Mouse (Mus musculus) liver, embryonic 14.5 days (tissue): ENCODE results near the gene Abca7. TPM values are rescaled to one million over a fixed set of nuclear protein-coding genes. Genes with fewer than 3 reads are reported as not detected.
A peak's percentile ranks its signal among the peaks of the same experiment; 100 is the strongest.

Experiments
- ATAC-seq: fragments of 200-750 bp; cut with Nextera tagmentation; 2 replicates; pipeline ENCODE4 v1.8.0; 2017; ENCODE audit warnings: moderate number of reproducible peaks, mild to moderate bottlenecking, moderate library complexity; ENCODE audit not compliant: insufficient read depth
- DNase-seq, 3 experiments: peaks; one replicate each; pipeline ENCODE4 v3.0.0-alpha.2; 2012 to 2013; ENCODE audit warnings: low read depth in 3 of 3, low spot score in 3 of 3
- H3K27ac ChIP-seq: fragments of 300-500 bp; sonication (generic); 2 replicates; pipeline ENCODE4 v1.5.1; 2014; ENCODE audit warnings: moderate library complexity, mild to moderate bottlenecking, control low read depth, inconsistent platforms
- H3K27me3 ChIP-seq: fragments of 300-500 bp; sonication (generic); 2 replicates; pipeline ENCODE4 v1.6.1; 2014; ENCODE audit warnings: mild to moderate bottlenecking, low read length, moderate library complexity; ENCODE audit not compliant: control insufficient read depth, insufficient read depth
- H3K36me3 ChIP-seq: fragments of 300-500 bp; sonication (generic); replicated peaks from 2 replicates; pipeline ENCODE4 v1.6.1; 2014; ENCODE audit warnings: low read depth; ENCODE audit not compliant: control insufficient read depth, insufficient read depth
- H3K4me1 ChIP-seq, 2 experiments: fragments of 200-500 bp in 1 of 2; fragments of 300-500 bp in 1 of 2; sonication (generic) in 1 of 2; replicated peaks; 2 replicates each; pipeline ENCODE4 v1.6.1; 2012 to 2014; ENCODE audit warnings: antibody characterized with exemption in 1 of 2, inconsistent platforms in 1 of 2, low read length in 1 of 2; ENCODE audit not compliant: control insufficient read depth in 2 of 2, insufficient read depth in 2 of 2
- H3K4me2 ChIP-seq: fragments of 300-500 bp; sonication (generic); 2 replicates; pipeline ENCODE4 v1.6.1; 2014; ENCODE audit warnings: low read depth, mild to moderate bottlenecking, control low read depth, moderate library complexity
- H3K4me3 ChIP-seq, 2 experiments: fragments of 200-500 bp in 1 of 2; fragments of 300-500 bp in 1 of 2; sonication (generic) in 1 of 2; 2 replicates each; pipeline ENCODE4 v1.5.1; 2012 to 2014; ENCODE audit warnings: low read depth in 2 of 2, low read length in 2 of 2, mild to moderate bottlenecking in 2 of 2, control low read depth in 1 of 2, inconsistent platforms in 1 of 2, moderate library complexity in 1 of 2; ENCODE audit not compliant: insufficient read depth in 1 of 2
- H3K9ac ChIP-seq: fragments of 300-500 bp; sonication (generic); replicated peaks from 2 replicates; pipeline ENCODE4 v1.6.1; 2014; ENCODE audit warnings: mild to moderate bottlenecking, control low read depth, moderate library complexity
- H3K9me3 ChIP-seq: fragments of 300-500 bp; sonication (generic); 2 replicates; pipeline ENCODE4 v1.6.1; 2016; ENCODE audit warnings: low read length, mixed read lengths; ENCODE audit not compliant: control insufficient read depth
- CTCF ChIP-seq: IDR thresholded peaks from 2 replicates; pipeline ENCODE4 v1.5.1; 2016; ENCODE audit warnings: antibody characterized with exemption, low read depth, control low read depth
- EP300 ChIP-seq: IDR thresholded peaks from 2 replicates; pipeline ENCODE4 v1.6.1; 2016; ENCODE audit warnings: antibody characterized with exemption, low read depth
- WGBS: fragments of 180-500 bp; shearing (Covaris S2); extraction: QIAGEN DNeasy Blood & Tissue Kit; methylation state at CpG from one replicate; pipeline ENCODE4 v1.1.7; 2014; ENCODE audit not compliant: insufficient replicate concordance; 5-methylcytosine and 5-hydroxymethylcytosine counted together
- polyA plus RNA-seq, 2 experiments: library from polyadenylated mRNA; depleted of rRNA in 1 of 2; stranded (reverse) in 1 of 2; unstranded in 1 of 2; fragments of >200 nt; fragmentation: Nextera tagmentation in 1 of 2; extraction: Ambion mirVana in 1 of 2; gene quantifications; 2 replicates each; pipeline versions ENCODE4 v1.2.1 to v1.2.3; 2012 to 2014

The Abca7 gene
- polyA plus RNA-seq, 2 experiments: 4.9 to 11.2 TPM

GRCm38 (mm10) chr10:79984871-79985270, 11.4 kb upstream of the Abca7 start:
- peak; percentile 84 for ATAC-seq
- H3K9ac ChIP-seq: peak overlapping the region; percentile 96
- H3K9me3 ChIP-seq: no peaks in the 10 kb centered on the region
- under 1% methylated on average over 22 of the region's 22 CpGs for WGBS
- peak overlapping the region; percentile 97 for H3K4me2 ChIP-seq
- H3K4me3 ChIP-seq: peak overlapping the region; percentile 92 to 97
- TF ChIP-seq CTCF: no peak; the same call in 1 of the 2 replicates
- no peak for TF ChIP-seq EP300
- peak overlapping the region; percentile 97 for H3K27ac ChIP-seq
- no peaks in the 10 kb centered on the region for H3K36me3 ChIP-seq
- peaks cover 31 to 42% of the 10 kb centered on the region in 2 experiments for H3K4me1 ChIP-seq
- DNase-seq: peak; percentile 98 to 99 (median 99)
- H3K27me3 ChIP-seq: peaks cover 21% of the 10 kb centered on the region

DNA sequence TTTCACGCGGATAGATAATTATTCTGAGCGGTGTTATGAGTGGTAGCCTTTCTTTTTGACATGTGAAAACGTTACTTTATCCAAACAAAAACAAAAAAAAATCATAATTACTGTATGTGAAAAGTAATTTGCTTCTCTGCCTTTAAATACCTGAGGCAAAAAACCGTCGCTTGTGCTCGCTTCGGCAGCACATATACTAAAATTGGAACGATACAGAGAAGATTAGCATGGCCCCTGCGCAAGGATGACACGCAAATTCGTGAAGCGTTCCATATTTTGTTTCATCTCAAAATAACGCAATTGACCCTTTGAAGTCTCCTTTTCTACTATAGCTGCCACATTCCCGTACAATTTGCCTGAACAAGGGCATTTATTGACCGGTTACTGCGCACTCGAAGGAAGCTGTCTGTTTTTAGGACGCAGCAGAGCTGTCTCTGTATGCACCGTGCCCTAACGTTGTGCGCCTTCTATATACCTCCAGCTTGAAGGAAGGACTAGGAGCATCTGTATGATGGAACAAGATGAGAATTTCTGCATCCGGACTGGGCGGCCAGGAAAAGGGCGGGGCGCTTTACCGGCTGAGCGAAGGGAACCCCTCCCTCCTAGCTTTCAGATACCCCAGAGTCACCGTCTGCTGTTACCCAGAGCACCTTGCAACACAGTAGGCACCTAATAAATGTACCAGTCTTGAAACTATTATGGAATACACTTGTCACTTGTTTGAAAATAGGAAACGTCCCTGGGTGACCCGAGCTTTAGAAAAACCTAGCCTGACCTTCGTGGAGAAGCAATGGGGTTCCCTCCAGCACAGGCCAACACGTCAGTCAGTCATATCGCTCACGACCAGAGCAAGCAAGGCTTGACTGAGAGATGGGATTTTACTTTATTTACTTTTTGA, 10.7 kb upstream of the Abca7 start:
- peaks cover 31 to 42% of the 10 kb centered on the region in 2 experiments for H3K4me1 ChIP-seq
- no peaks in the 10 kb centered on the region for H3K36me3 ChIP-seq
- peak overlapping the region; percentile 97 for H3K27ac ChIP-seq
- DNase-seq (peak; percentile 68 to 72 (median 72)), ATAC-seq (peak; percentile 48)
- 3% methylated on average over 35 of the region's 35 CpGs for WGBS
- peak overlapping the region; percentile 97 for H3K4me2 ChIP-seq
- H3K4me3 ChIP-seq: peak overlapping the region; percentile 92 to 97
- peaks cover 23% of the 10 kb centered on the region for H3K27me3 ChIP-seq
- H3K9me3 ChIP-seq: no peaks in the 10 kb centered on the region
- peak overlapping the region; percentile 96 for H3K9ac ChIP-seq
- TF ChIP-seq CTCF (no peak), EP300 (no peak)

DNA sequence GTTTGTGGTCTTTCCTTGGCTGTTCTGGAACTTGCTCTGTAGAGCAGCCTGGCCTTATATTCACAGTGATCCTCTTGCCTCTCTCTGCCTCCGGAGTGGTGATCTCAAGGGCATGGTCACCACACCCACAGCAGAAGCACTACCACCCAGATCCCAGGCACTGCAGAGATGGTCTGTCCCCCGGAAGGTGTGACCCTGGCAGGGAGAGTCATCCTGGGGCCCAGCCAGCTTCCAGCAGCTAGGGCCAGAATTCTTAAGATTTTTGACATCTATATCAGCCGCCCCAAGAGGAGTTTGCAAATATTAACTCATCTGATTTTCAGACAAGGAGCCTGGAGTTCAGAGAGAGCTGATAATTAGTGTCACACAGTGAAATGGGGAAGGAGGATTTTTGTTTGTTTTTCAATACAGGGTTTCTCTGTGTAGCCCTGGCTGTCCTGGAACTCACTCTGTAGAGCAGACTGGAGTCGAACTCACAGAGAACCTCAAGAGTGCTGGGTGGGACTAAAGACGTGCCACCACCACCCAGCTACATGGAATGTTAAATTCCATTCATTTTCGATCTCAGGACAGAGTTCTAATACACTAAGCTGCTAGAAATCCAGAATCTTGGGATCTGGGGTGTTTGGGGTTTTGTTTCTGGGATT, 9.9 kb upstream of the Abca7 start:
- H3K4me2 ChIP-seq: peak overlapping the region; percentile 97
- WGBS: 19% methylated on average over 6 of the region's 6 CpGs
- ATAC-seq (peak; percentile 42), DNase-seq (peak in 1 of 3 experiments; percentile 45)
- peak overlapping the region; percentile 97 for H3K27ac ChIP-seq
- TF ChIP-seq EP300 (no peak), CTCF (no peak)
- peak overlapping the region; percentile 59 to 97 for H3K4me3 ChIP-seq
- H3K27me3 ChIP-seq: peaks cover 23% of the 10 kb centered on the region
- H3K9me3 ChIP-seq: no peaks in the 10 kb centered on the region
- no peaks in the 10 kb centered on the region for H3K36me3 ChIP-seq
- peak overlapping the region; percentile 96 for H3K9ac ChIP-seq
- peaks cover 31 to 42% of the 10 kb centered on the region in 2 experiments for H3K4me1 ChIP-seq

GRCm38 (mm10) chr10:79986963-79987362, 9.3 kb upstream of the Abca7 start:
- 2% methylated on average over 11 of the region's 11 CpGs for WGBS
- peak overlapping the region; percentile 96 for H3K9ac ChIP-seq
- peaks cover 23% of the 10 kb centered on the region for H3K27me3 ChIP-seq
- TF ChIP-seq EP300: no peak
- peak; percentile 94 for TF ChIP-seq CTCF
- H3K36me3 ChIP-seq: no peaks in the 10 kb centered on the region
- DNase-seq: peak in 2 of 3 experiments; percentile 63 to 70
- H3K4me3 ChIP-seq: peak overlapping the region in 1 of 2 experiments; percentile 97; a peak in 2 of 4 replicates
- H3K4me2 ChIP-seq: peak overlapping the region; percentile 97
- H3K27ac ChIP-seq: peak overlapping the region; percentile 97
- ATAC-seq: no peak
- H3K9me3 ChIP-seq: no peaks in the 10 kb centered on the region; the same call in 1 of the 2 replicates
- peaks cover 31 to 42% of the 10 kb centered on the region in 2 experiments for H3K4me1 ChIP-seq
